Mouse (Mus musculus) G1E (cell line): Measurements from ENCODE around the gene Sugp2. TPM values are rescaled to one million over a fixed set of nuclear protein-coding genes. Genes with fewer than 3 reads are reported as not detected.

ENCODE experiments used
- ATAC-seq: 2 replicates; pipeline ENCODE4 v1.8.0; 2016; ENCODE audit warnings: mild to moderate bottlenecking; ENCODE audit not compliant: insufficient number of reproducible peaks, poor library complexity, low FRiP score, severe bottlenecking; ENCODE audit errors: extremely low read depth
- DNase-seq: peaks from one replicate; pipeline ENCODE4 v3.0.0; 2012; ENCODE audit warnings: low spot score
- H3K27me3 ChIP-seq: 2 replicates; pipeline ENCODE4 v1.6.1; 2012; ENCODE audit warnings: mild to moderate bottlenecking, low read length, inconsistent platforms; ENCODE audit not compliant: insufficient read depth
- H3K36me3 ChIP-seq: replicated peaks from 2 replicates; pipeline ENCODE3; 2012; ENCODE audit warnings: mild to moderate bottlenecking, inconsistent platforms
- H3K4me1 ChIP-seq: 2 replicates; pipeline ENCODE4 v1.6.1; 2012; ENCODE audit warnings: low read depth, low read length, inconsistent platforms, mixed read lengths; ENCODE audit not compliant: insufficient read depth
- H3K4me3 ChIP-seq: 2 replicates; pipeline ENCODE4 v1.5.1; 2012; ENCODE audit warnings: low read depth, mild to moderate bottlenecking, inconsistent platforms, low read length, moderate library complexity, mixed read lengths
- H3K9me3 ChIP-seq: replicated peaks from 2 replicates; pipeline ENCODE4 v1.6.1; 2012; ENCODE audit warnings: inconsistent platforms
- CTCF ChIP-seq: IDR thresholded peaks from 2 replicates; pipeline ENCODE4 v1.5.1; 2012; ENCODE audit warnings: low read depth, low read length, inconsistent platforms, mixed read lengths
- GATA1 ChIP-seq: IDR thresholded peaks from 2 replicates; pipeline ENCODE4 v1.6.1; 2012; ENCODE audit warnings: borderline replicate concordance, low read length, inconsistent platforms, mixed read lengths
- GATA2 ChIP-seq: IDR thresholded peaks from 2 replicates; pipeline ENCODE4 v1.6.1; 2012; ENCODE audit warnings: low read depth, low read length, inconsistent platforms, borderline replicate concordance
- POLR2AphosphoS5 ChIP-seq: IDR thresholded peaks from 2 replicates; pipeline ENCODE4 v1.6.1; 2012; ENCODE audit warnings: low read depth, low read length, inconsistent platforms; ENCODE audit not compliant: insufficient replicate concordance
- TAL1 ChIP-seq: conservative IDR thresholded peaks from 2 replicates; pipeline ENCODE4 v1.6.1; 2012; ENCODE audit warnings: low read depth, low read length, inconsistent platforms, mixed read lengths
- polyA plus RNA-seq: library from polyadenylated mRNA; stranded (reverse); fragments of >175 nt; gene quantifications from 2 replicates; pipeline ENCODE4 v1.2.3, GENCODE M21; 2012
- total RNA-seq, 2 experiments: library from RNA; stranded (forward) in 1 of 2; stranded (reverse) in 1 of 2; fragments of 200-1000 nt in 1 of 2; fragments of >200 nt in 1 of 2; fragmentation: Nextera tagmentation in 1 of 2; gene quantifications; 2 replicates each; pipeline ENCODE4 v1.2.3; 2014 to 2017

Gene Sugp2
- total and polyA plus RNA-seq, 3 experiments: 26.5 to 32.5 (median 27.8) TPM

GRCm38 (mm10) chr8:70293988-70294405 is 60.0 kb downstream of the Sugp2 start:
- no peak for ATAC-seq
- peaks cover 82% of the 10 kb centered on the region for H3K36me3 ChIP-seq

GRCm38 (mm10) chr8:70300881-70301280 is 66.9 kb downstream of the Sugp2 start:
- H3K9me3 ChIP-seq: no peaks in the 10 kb centered on the region
- ATAC-seq (no peak), DNase-seq (no peak)
- peaks cover 39% of the 10 kb centered on the region for H3K4me1 ChIP-seq
- H3K4me3 ChIP-seq: no peak overlapping the region; the same call in 1 of the 2 replicates
- no peak for TF ChIP-seq TAL1
- no peak for TF ChIP-seq GATA2
- no peak for TF ChIP-seq POLR2AphosphoS5
- TF ChIP-seq CTCF: no peak
- no peak for TF ChIP-seq GATA1
- peaks cover 74% of the 10 kb centered on the region for H3K36me3 ChIP-seq
- H3K27me3 ChIP-seq: no peaks in the 10 kb centered on the region

More at GRCm38 (mm10) chr8:70293988-70294405, 60.0 kb downstream of the Sugp2 start:
- TF ChIP-seq GATA2 (no peak), POLR2AphosphoS5 (no peak), GATA1 (no peak), CTCF (no peak), TAL1 (no peak)
- H3K9me3 ChIP-seq: no peaks in the 10 kb centered on the region
- no peak for DNase-seq
- peaks cover 3% of the 10 kb centered on the region; the same call in 1 of the 2 replicates for H3K27me3 ChIP-seq
- no peaks in the 10 kb centered on the region for H3K4me1 ChIP-seq
- H3K4me3 ChIP-seq: no peak overlapping the region

GRCm38 (mm10) chr8:70302358-70302890 is 68.4 kb downstream of the Sugp2 start, which contains the start of the genes Ddx49 and Cope:
Ddx49 (minus strand) TSS chr8:70302489.
Cope (plus strand) TSS chr8:70302518.
- H3K27me3 ChIP-seq: no peaks in the 10 kb centered on the region
- H3K4me3 ChIP-seq: peak within 1 kb of the TSS; percentile 85
- peaks cover 73% of the 10 kb centered on the region for H3K36me3 ChIP-seq
- ATAC-seq (peak; percentile 75), DNase-seq (peak; percentile 94)
- TF ChIP-seq TAL1 (no peak), POLR2AphosphoS5 (no peak), CTCF (no peak), GATA2 (no peak), GATA1 (no peak)
- H3K9me3 ChIP-seq: no peaks in the 10 kb centered on the region
- peaks cover 43% of the 10 kb centered on the region for H3K4me1 ChIP-seq

GRCm38 (mm10) chr8:70302901-70303300 is 68.9 kb downstream of the Sugp2 start:
- Histone ChIP-seq H3K4me3 (peak overlapping the region; percentile 85), H3K27me3 (no peaks in the 10 kb centered on the region), H3K4me1 (peaks cover 43% of the 10 kb centered on the region), H3K36me3 (peaks cover 73% of the 10 kb centered on the region), H3K9me3 (no peaks in the 10 kb centered on the region)
- DNase-seq: no peak
- no peak for ATAC-seq
- TF ChIP-seq TAL1 (no peak), CTCF (no peak), GATA1 (no peak), POLR2AphosphoS5 (no peak), GATA2 (no peak)

GRCm38 (mm10) chr8:70309311-70309710 is 75.3 kb downstream of the Sugp2 start:
- DNase-seq: no peak
- H3K4me1 ChIP-seq: peaks cover 23% of the 10 kb centered on the region
- peaks cover 93% of the 10 kb centered on the region for H3K36me3 ChIP-seq
- H3K4me3 ChIP-seq: no peak overlapping the region
- TF ChIP-seq GATA2 (no peak), CTCF (peak; percentile 33; the same call in 1 of the 2 replicates), GATA1 (no peak)
- no peaks in the 10 kb centered on the region for H3K9me3 ChIP-seq
- ATAC-seq: no peak
- no peaks in the 10 kb centered on the region for H3K27me3 ChIP-seq

GRCm38 (mm10) chr8:70313399-70313798 is 79.4 kb downstream of the Sugp2 start:
- H3K9me3 ChIP-seq: no peaks in the 10 kb centered on the region
- H3K4me3 ChIP-seq: no peak overlapping the region
- peaks cover 22% of the 10 kb centered on the region for H3K4me1 ChIP-seq
- no peak for DNase-seq
- no peak for TF ChIP-seq TAL1
- peaks cover 53% of the 10 kb centered on the region for H3K36me3 ChIP-seq
- peaks cover 32% of the 10 kb centered on the region for H3K27me3 ChIP-seq
- no peak for ATAC-seq
